Mouse (Mus musculus) kidney, adult 2 months (tissue): Measurements from ENCODE around the gene Cd160. TPM values are rescaled to one million over a fixed set of nuclear protein-coding genes. Genes with fewer than 3 reads are reported as not detected.

Source experiments
- DNase-seq: peaks from one replicate; pipeline ENCODE4 v3.0.0; 2021
- H3K27ac ChIP-seq: fragments of 200-500 bp; 2 replicates; pipeline ENCODE4 v1.5.1; 2012; ENCODE audit warnings: low read depth, low read length, control low read depth, inconsistent platforms; ENCODE audit not compliant: insufficient read depth
- H3K27me3 ChIP-seq: fragments of 200-500 bp; replicated peaks from 2 replicates; pipeline ENCODE4 v1.6.1; 2012; ENCODE audit warnings: mild to moderate bottlenecking, moderate library complexity, low read length, inconsistent platforms; ENCODE audit not compliant: control insufficient read depth, insufficient read depth
- H3K36me3 ChIP-seq: fragments of 200-500 bp; 2 replicates; pipeline ENCODE4 v1.6.1; 2012; ENCODE audit warnings: mild to moderate bottlenecking, moderate library complexity, low read length, inconsistent platforms; ENCODE audit not compliant: control insufficient read depth, insufficient read depth
- H3K4me1 ChIP-seq: fragments of 200-500 bp; 2 replicates; pipeline ENCODE4 v1.6.1; 2011; ENCODE audit warnings: low read length; ENCODE audit not compliant: control insufficient read depth, insufficient read depth
- H3K4me3 ChIP-seq: fragments of 200-500 bp; 2 replicates; pipeline ENCODE4 v1.5.1; 2011; ENCODE audit warnings: mild to moderate bottlenecking, low read depth, low read length, control low read depth; ENCODE audit not compliant: insufficient read depth
- CTCF ChIP-seq: fragments of 200-500 bp; conservative IDR thresholded peaks from 2 replicates; pipeline ENCODE4 v1.5.1; 2011; ENCODE audit warnings: low read depth, mild to moderate bottlenecking, control low read depth, low read length, moderate library complexity, mixed read lengths; ENCODE audit not compliant: insufficient read depth, insufficient read length
- POLR2A ChIP-seq: fragments of 200-500 bp; IDR thresholded peaks from one replicate; pipeline ENCODE4 v1.6.1; 2011; ENCODE audit warnings: low read depth, low read length, control low read depth
- WGBS: fragments of 180-500 bp; shearing (Covaris S2); methylation state at CpG from one replicate; pipeline ENCODE4 v1.1.7; 2018; 5-methylcytosine and 5-hydroxymethylcytosine counted together
- polyA plus RNA-seq: library from polyadenylated mRNA; depleted of rRNA; stranded (reverse); fragments of >200 nt; gene quantifications from 2 replicates; pipeline ENCODE4 v1.2.3, GENCODE M21; 2012

Cd160 gene
- polyA plus RNA-seq, 1 experiment = 0.33 TPM

GRCm38 (mm10) chr3:96829856-96830255 is 705 bp upstream of the Cd160 start:
- H3K4me3 ChIP-seq = peak overlapping the region; percentile 93
- peak overlapping the region; percentile 99 for H3K27ac ChIP-seq
- TF ChIP-seq CTCF = no peak
- peak; percentile 93 for TF ChIP-seq POLR2A
- WGBS = 50% methylated on average over 10 of the region's 10 CpGs
- H3K4me1 ChIP-seq = peaks cover 5% of the 10 kb centered on the region; the same call in 1 of the 2 replicates
- DNase-seq = peak; percentile 92
- H3K36me3 ChIP-seq = peaks cover 2% of the 10 kb centered on the region; the same call in 1 of the 2 replicates
- H3K27me3 ChIP-seq = no peaks in the 10 kb centered on the region

- WGBS = 45% methylated on average over 15 of the region's 15 CpGs
- peak; percentile 37 for DNase-seq
- peaks cover 2% of the 10 kb centered on the region; the same call in 1 of the 2 replicates for H3K36me3 ChIP-seq
- no peaks in the 10 kb centered on the region for H3K27me3 ChIP-seq
- peak overlapping the region; percentile 11; the same call in 1 of the 2 replicates for H3K27ac ChIP-seq
- H3K4me3 ChIP-seq = no peak overlapping the region
- no peak for TF ChIP-seq POLR2A
- TF ChIP-seq CTCF = no peak
- peaks cover 5% of the 10 kb centered on the region; the same call in 1 of the 2 replicates for H3K4me1 ChIP-seq
Measured at GRCm38 (mm10) chr3:96828308-96828864, 765 bp downstream of the Cd160 start.

- TF ChIP-seq CTCF (no peak), POLR2A (no peak)
- DNase-seq = peak; percentile 8
- H3K36me3 ChIP-seq = no peaks in the 10 kb centered on the region
- H3K27ac ChIP-seq = peak overlapping the region; percentile 86
- H3K4me1 ChIP-seq = peaks cover 12% of the 10 kb centered on the region; the same call in 1 of the 2 replicates
- WGBS = 30% methylated on average over 11 of the region's 11 CpGs
- H3K4me3 ChIP-seq = peak overlapping the region; percentile 4; the same call in 1 of the 2 replicates
- H3K27me3 ChIP-seq = no peaks in the 10 kb centered on the region
Measured at GRCm38 (mm10) chr3:96825261-96825660, 3.9 kb downstream of the Cd160 start.

GRCm38 (mm10) chr3:96824614-96825013 is 4.5 kb downstream of the Cd160 start:
- WGBS = 48% methylated on average over 12 of the region's 12 CpGs
- H3K4me3 ChIP-seq = peak overlapping the region; percentile 4; the same call in 1 of the 2 replicates
- peak overlapping the region; percentile 86 for H3K27ac ChIP-seq
- TF ChIP-seq POLR2A = peak; percentile 15
- no peak for TF ChIP-seq CTCF
- no peaks in the 10 kb centered on the region for H3K36me3 ChIP-seq
- H3K27me3 ChIP-seq = no peaks in the 10 kb centered on the region
- peak; percentile 90 for DNase-seq
- peaks cover 15% of the 10 kb centered on the region for H3K4me1 ChIP-seq

- H3K36me3 ChIP-seq = no peaks in the 10 kb centered on the region
- H3K4me3 ChIP-seq = no peak overlapping the region
- H3K4me1 ChIP-seq = peaks cover 10% of the 10 kb centered on the region
- TF ChIP-seq POLR2A (no peak), CTCF (no peak)
- 27% methylated on average over 3 of the region's 3 CpGs for WGBS
- no peaks in the 10 kb centered on the region for H3K27me3 ChIP-seq
- peak; percentile 73 for DNase-seq
- H3K27ac ChIP-seq = peak overlapping the region; percentile 75
Measured at GRCm38 (mm10) chr3:96823701-96824100, 5.5 kb downstream of the Cd160 start.

- TF ChIP-seq CTCF (no peak), POLR2A (no peak)
- Histone ChIP-seq H3K27me3 (no peaks in the 10 kb centered on the region), H3K36me3 (no peaks in the 10 kb centered on the region), H3K4me3 (no peak overlapping the region), H3K27ac (no peak overlapping the region), H3K4me1 (peaks cover 10% of the 10 kb centered on the region)
- no peak for DNase-seq
- WGBS = 94% methylated on average over 4 of the region's 4 CpGs
Measured at GRCm38 (mm10) chr3:96821581-96821980, 7.6 kb downstream of the Cd160 start.

GRCm38 (mm10) chr3:96820116-96820915 is 8.8 kb downstream of the Cd160 start:
- WGBS = 57% methylated on average over 6 of the region's 6 CpGs
- Histone ChIP-seq H3K27me3 (no peaks in the 10 kb centered on the region), H3K4me3 (no peak overlapping the region), H3K36me3 (no peaks in the 10 kb centered on the region), H3K27ac (peak overlapping the region; percentile 98), H3K4me1 (peaks cover 10% of the 10 kb centered on the region)
- peak; percentile 91 for DNase-seq
- TF ChIP-seq CTCF (no peak), POLR2A (no peak)
